Comparison of ENCODE assay signal across 1 mouse cellular context in the genomic region with DNA sequence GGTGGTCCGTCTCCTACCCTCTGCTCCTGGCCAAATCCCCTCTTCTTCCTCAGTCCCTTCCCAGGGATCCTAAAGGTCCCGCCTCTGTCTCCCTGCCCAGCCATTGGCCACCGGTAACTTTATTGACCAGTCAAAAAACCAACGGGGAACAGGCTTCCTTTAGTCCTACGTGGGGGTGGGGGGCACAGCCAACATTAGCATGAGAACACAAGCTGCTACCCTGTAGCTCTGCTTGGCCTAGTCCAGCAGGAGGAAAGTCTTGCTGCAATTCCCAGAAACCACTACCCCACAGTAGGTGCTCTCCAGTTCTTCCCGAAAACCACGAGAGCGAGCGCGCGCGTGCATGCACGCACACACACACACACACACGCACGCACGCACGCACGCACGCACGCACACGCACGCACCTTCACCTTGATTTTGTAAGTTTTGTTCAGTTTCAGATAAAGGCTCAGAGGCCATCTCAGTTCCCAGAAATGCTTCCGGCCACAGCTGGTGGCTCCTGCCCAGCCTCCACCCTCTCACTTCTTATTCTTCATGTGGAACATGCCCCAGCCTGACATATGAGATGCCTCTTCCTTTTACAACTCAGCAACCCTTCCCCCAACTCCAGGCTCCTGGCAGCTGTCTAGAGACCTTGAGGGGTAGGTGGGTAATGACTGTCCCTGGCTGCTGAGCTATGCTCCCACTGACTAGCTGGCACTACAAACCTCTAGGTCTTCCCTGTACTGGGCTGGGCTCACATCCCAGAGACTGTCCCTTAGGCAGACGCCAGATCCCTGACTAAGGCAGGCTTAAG.
TF ChIP-seq lines count a peak whose summit lies in the region.

No protein-coding gene starts in this region.

TF ChIP-seq in myocyte, 11 proteins besides CTCF, POLR2A, EP300 and RAD21:
- TF ChIP-seq USF1 (IDR thresholded peaks at IDR 0.05; ENCODE audit: low read depth) (no peak), MYOD1 (IDR thresholded peaks at IDR 0.05; ENCODE audit: control insufficient read depth in 1 of 3, insufficient read length in 2 of 3, low read depth in 2 of 3) (peak in 2 of 3 experiments; percentile 37 to 66), SRF (IDR thresholded peaks at IDR 0.05; ENCODE audit: control insufficient read depth, insufficient read length, low read depth) (no peak), MYOG (IDR thresholded peaks at IDR 0.05; ENCODE audit: control insufficient read depth in 1 of 3, insufficient read depth in 1 of 3, insufficient read length in 2 of 3, low read depth in 2 of 3) (peak in 2 of 3 experiments; percentile 51 to 63), TCF3 (IDR thresholded peaks at IDR 0.05; ENCODE audit: insufficient read length, low read depth) (no peak)
